Mouse (Mus musculus): ENCODE results near the gene Cenpo.
"Not testable (repeated sequence)": the region's sequence is repeated elsewhere in the genome, so short reads cannot be mapped to it uniquely, and the experiment has no call there.

Cenpo gene

DNA sequence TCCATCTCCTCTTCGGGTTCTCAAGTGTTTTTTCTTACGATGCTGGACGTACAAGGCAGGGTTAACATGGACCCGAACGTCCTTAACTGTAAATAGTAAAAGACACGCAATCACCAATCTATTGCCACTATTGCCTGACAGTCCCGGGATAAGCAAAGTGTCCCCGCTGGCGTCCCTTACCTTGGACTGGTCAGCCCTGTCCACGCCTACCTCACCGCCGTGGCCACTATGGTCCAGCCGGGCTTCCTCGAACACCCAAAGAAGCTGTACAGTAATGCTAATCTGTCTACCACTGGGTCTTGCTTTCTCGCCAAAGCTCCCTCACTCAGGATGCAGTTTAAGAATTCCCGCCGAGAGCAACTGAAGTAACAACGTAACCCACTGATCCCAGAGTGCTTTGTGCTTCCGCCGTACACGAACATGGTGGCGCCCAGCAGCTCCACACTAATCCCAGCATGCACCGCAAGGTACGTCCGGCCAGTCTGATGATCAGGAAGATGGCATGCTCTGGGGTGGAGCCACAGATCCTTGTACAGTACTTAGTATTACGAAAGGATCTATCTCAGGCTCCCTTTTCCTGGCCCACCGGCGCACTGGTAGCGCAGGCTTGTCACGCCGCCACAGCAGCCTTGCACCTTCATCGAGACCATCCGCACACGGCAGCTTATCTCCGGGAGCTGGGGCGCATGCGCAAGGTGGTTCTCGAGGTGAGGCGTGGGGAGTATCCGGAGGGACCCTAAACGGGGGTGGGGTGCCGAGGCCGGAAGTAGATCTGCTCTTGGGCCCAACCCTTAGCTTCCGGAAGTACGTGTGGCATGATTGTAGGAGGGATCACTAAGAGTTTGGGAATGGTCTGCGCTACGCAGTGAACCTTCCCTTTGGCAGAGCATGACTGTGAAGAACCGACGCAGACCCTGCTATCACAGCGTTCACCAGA is at the start of gene Cenpo, which contains the start of gene Ptrhd1:
Cenpo (minus strand) TSS at position 723 of the 937 bp plus-strand sequence.
Ptrhd1 (plus strand) TSS at position 456 of the 937 bp plus-strand sequence.
- peak; percentile 95 for DNase-seq

DNA sequence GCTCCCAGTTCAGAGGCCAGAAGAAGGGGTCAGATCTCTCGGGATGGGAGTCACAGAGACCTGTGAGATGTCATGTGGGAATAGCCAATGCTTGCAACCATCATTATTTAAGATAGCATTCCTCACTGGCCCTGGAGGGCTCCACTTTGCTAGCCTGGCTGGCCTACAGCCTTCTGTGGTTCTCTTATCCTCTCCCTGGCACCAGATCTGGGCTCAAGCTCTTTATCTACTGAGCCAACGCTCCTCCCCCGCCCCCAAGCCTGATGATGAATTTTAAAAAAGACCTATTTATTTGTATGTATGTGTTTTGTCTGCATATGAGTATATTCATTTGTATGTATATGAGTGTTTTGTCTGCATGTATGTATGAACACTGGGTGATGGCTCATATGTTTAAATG is 45.8 kb upstream of the Cenpo start:
- DNase-seq, result no peak

DNA sequence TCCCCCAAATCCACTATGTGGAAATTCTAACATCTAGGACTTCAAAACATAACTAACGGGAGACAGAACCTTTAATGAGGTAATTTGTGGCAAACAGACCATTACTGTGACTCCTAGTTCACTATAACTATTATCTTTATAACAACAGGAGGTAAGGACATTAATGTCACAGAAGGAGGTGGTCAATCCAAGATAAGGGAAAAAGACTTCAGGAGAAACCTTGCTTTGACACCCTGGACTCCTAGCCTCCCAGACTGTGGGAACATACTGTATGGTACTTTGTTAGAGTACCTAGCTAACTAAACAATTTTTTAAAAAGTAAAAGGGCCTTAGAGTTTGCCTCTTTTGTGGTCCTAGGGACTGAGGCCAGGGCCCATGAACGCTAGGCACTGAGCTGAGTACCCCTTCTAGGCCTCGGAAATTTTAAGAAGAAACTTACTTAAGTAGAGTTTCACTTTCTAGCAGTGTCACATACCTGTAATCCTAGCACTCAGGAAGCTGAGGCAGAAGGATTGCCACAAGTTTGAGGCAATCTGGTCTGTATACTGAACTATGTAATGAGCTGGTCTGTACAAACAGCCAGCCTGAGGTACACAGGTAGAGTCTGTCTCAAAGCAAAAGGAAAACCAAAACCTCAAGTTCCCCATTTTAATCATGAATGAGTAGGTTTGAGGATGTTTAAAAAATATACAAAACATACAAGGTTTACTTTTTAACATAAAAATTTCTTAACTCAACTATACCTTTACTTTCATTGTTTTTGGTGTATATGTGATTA is 45.1 kb upstream of the Cenpo start:
- no peak for DNase-seq

DNA sequence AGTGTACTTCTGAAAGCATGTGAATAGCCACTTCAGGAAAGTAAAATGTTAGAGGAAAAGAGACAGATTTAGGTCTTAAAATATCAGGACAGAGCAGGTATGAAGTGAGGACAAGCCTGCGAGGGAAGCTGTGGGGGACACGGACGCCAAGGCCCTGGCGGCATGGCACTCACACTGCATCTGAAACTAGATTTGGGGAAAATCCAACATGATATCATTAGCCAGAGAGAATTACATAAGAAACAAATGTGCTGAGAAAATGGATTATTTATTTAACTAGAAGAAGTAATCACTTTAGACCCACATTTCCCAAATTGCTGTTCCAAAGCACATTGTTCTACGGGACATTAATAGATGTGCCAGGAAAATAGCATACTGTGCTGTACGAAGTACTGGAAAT is 37.0 kb upstream of the Cenpo start:
- no peak for DNase-seq

DNA sequence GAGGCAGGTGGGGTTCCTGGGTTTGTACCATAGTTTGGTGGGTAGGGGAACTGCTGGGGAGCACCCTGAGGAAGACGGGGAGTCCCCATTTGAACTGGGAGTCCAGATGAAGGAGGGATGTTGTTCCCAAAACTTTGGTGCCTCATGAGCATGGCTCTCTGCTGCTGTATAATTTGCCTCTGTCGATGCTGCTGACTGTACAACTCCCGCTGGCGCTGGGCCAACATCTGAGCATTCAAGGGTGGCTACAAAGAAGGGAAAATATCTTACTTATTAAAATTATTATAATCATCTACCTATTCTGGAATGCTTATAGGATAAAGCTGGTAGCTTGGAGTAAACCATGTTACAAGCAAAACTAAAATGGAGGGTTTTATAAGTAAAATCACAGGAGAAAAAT is 33.7 kb upstream of the Cenpo start:
- no peak for DNase-seq

DNA sequence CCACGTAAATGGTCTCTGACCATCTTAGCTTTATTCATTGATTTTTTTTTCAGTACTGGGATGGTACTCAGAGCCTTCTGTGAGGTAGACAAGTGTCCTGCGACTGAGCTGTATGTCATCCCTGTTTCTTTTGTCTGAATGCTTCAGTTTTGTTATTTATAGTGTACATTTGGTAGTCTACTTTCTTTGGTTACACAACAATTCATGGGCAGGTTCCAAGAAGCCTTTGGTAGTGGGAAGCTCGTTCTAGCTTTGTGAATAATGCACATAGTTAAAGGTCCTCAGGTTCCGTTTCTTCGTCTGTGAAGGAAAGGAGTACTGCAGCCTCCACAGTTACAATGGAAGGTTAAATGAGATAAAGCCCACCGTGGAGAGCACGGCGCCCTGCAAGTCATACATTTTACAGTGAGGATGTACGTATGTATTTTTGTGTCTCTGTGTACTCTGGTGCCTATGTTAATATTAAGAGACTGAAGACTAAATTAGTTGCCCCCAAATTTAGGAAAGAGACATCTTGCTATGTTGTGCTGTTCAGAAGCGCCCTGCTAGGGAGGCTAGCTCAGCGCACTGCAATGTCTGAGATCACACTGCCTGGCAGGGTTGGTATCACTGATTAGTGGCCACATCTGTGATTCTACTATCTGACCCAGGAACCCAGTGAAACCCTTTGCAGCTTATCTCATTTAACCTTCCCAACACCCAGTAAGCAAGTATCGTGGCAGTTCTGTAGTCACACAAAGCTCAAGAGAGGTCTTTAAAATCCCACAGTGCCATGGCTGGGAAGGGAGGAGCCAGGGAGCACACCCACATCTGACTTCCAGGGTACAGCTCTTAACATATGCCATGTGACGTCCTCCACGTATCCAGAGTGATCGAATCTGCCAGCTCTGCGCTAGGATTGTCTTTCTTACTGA is 18.9 kb upstream of the Cenpo start:
- no peak for DNase-seq

DNA sequence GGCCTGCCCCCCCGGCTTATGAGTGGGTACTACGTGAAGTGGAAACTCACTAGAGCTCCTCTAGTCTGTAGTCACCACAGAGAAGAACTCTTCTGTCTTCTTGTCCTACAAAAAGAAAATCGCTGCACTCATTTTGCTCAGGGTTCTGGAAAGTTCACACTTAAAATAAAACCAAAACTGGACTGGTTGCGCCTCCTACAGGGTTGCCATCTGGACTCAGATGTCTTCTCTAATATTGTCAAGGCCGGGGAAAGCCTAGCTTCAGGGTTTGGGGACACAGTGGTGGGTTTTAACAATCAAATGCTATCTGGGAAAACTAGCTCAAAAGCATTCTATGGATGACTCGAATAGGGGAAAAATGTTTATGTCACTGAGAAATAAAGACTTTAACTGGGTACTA is 15.7 kb upstream of the Cenpo start:
- no peak for DNase-seq

DNA sequence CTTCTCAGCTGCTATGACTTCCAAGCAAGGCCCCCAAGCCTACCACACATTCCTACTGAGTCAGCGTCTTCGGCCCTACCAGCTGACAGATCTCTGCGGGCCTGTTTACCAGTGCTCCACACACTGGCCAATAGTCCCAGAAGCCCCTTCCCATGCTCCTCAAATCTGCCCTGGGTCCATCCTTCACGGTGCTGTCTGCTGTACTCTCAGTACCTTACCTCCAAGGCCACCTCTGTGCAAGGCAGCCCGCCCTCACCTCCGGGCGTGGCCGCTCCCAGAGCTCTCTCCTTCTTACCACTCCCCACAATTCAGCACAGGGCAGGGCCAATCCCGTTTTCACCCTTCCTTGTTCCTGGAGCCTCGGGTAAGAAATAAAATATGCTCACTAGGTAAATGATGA is 11.6 kb upstream of the Cenpo start:
- DNase-seq, result no peak

DNA sequence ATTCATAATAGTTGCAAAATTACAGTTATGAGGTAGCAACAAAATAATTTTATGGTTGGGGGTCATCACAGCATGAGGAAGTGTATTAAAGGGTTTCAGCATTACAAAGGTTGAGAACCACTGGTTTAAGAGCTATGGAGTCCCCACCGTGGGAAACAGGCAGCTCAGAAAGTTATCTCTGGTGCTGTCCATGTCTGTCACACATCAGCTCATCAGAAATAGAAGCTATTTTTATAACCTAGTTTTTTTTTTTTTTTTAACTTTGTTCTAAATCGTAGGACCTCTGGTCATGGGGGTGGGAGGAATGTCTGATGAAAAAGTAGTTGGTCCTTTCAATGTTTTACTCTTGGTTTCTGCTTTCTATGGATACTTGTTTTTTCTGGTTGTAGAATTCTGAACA is 9.7 kb upstream of the Cenpo start:
- DNase-seq, result no peak

DNA sequence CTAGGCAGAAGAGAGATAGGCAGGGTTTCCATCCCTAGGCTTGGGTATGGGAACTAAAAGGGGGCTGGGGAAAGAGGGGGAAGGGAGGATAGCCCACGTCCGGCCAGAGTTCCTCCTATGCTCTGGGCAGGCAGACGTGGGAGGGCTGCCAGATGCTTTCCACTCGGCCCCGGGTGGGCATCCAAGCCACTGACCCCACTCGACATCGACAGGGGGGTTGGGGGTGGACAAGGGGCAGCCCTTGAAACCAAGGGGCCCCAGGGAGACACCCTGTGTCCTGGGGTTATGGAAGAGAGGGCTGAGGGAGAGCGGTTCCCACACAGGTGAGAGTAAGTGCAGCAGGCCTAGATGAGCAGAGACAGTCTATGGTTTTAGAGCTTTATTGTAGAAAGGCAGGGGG is 6.2 kb upstream of the Cenpo start:
- DNase-seq, result not testable (repeated sequence)

DNA sequence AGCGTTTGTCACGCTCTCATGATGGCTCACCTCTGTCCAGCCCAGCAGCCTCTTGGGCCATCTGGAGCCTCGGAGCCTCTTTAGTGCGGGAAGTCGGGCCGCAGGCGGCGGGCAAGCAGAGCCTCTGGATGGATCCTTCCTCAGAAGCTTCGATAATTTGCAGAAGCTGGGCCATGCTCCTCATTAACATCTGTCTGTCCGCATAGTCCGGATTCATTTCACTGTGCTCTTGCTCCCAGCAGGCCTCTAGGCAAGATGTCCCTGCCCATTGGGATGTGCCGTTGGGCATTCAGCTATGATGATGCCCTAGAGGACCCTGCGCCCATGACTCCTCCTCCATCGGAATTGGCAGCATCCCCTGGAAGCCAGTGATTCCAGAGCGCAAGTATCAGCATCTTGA is 3.4 kb upstream of the Cenpo start:
- DNase-seq, result no peak

DNA sequence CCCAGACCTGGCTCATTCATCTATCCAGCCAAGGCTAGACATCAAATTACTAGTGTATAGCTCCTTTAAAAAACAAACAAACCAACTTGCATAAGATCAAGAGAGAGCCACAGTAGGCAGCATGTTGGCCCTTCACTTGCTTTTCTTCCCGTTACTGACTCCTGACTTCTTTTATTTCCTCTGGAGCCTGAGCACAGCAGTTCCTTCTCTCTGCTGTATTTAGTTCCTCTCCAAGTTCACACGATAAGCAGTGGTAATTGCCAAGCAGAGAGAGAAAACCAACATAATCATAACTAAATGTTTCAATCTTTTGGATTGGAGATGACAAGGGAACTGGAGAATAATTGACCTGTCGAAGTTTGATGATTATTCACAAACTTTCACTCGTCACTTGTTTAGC is 1.3 kb downstream of the Cenpo start:
- DNase-seq, result no peak

DNA sequence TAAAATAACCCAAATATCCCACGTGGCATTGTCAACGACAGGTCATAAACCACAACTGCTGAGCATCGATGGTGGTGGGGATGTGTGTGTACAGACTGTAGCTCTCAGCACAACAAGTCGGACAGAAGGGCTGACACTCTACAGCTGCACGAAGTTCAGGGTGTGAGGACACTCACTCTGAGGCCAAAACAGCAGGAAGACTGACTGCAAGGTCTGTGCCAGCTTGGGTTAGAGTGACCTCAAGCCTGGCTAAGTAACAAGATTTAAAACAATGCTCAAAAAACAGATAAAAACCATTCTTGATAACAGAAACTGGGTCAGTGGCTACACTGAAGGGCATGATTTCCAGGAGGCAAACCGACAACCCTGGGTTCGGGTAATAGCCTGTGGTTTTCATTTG is 3.9 kb downstream of the Cenpo start:
- no peak for DNase-seq

DNA sequence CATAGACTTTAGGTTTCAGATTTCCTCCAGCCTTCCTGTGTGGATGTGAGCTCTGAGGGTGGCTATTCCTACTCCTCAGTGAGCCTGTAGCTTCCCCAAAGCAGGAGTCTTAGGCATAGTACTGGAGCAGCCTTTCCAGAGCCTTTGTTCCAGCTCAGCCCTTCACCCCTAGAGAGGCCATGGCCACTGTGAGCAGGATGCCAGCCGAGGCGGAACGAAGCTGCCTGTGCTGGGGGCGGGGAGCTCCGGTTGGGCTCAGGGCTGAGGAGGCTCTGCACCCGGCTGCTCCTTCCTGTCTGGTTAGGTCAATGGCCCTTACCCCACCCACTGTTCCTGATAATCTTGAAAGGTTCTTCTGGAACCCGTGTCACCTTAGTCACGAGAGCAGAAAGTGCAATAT is 21.2 kb downstream of the Cenpo start:
- no peak for DNase-seq

DNA sequence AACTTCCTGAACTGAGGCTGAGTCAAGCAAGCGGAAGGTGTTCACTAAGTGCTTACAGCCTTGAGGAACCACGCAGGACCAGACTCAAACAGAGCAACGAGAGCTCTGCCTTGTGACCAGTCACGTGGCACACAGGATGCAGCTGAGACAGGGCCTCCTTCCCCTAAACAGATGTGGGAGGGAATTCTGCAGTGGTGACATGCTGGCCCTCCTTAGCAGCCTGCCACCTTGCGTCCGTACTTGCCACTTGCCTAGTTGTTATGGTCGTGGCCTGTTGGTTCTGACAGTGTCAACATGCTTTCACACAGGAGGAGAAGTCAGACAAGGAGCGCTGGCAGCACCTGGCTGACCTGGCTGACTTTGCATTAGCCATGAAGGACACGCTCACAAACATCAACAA is 22.9 kb downstream of the Cenpo start:
- DNase-seq, result no peak

DNA sequence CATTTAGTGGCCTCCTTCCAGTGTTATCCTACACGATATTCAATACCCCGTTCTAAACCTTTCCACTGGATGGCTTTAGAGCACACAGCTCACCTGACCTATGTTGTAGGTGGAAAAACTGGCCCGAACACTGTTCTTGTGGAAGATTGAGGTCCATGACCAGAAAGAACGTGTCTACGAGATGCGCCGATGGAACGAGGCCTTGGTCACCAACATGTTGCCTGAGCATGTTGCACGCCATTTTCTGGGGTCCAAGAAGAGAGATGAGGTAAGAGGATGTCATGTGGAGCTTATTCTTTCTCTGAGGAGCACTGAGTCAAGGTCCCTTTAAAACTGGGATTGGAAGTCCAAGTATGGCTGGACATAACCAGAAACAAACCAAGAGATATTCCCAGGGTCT is 24.9 kb downstream of the Cenpo start:
- no peak for DNase-seq

DNA sequence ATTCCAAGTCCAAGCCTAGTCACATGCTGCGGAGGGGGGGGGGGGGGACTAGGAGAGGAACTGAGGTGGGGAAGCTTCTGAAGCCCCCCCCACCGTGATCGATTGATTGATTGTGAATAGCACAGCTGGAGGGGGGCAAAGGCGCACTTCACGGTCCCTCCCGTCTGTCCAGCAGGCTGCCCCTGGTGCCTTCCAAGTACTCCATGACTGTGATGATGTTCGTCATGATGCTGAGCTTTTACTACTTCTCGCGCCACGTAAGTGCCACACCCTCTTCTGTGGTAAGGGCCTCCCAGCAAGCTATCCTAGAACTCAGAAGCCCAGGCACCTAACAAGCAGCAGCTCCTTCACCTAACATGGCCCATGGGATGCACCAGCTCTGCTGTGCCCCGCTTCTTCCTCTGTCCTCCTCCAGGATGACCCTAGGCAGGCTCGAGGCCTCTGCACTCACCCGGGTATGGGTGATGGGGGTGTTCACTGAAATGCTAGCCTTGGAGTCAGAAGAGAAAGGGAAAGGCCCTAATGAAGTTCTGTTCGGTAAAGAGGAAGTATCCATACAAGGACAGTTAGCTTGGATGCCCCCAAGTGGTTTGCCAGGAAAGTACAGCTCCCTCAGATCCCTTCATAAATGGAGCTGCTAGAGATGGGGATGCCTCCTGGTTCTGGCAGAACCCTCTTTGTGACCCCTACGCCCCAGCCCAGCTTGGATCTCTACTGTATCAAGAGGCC is 25.5 kb downstream of the Cenpo start:
- DNase-seq, result peak; percentile 67

DNA sequence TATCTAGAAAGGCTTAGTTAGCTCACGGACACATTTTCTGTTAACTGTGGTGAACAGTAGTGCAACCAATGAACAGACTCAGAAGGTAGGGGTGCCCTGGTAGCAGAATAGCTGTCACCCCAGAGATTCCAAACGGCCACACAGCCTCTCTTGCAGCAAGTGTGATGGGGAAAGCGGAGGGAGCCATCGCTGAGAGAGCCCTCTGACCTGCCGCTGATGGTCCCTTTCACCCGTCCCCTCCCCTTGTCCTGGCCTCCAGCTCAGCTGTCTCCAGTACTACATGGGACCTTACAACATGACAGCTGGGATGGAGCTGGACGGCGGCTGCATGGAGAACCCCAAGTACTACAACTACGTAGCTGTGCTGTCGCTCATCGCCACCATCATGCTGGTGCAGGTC is 28.0 kb downstream of the Cenpo start:
- no peak for DNase-seq

DNA sequence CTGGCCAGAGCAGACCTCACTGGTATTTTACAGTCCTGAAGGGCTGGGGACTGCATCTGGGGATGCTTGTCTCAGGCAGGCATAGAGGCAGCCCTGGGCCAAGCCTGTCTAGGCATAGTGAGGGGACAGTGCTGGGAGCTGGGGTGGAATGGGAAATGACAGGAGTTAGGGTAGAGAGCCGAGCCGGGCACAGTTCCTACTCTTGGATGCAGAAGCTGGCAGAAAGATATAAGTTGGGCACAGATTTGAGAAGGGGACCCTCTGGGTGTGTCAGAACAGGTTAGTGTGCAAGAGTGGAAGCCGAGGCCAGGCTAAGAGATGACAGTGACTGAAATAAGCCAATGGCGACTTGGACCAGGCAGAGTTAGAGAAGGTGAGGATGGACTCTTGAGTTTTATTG is 31.9 kb downstream of the Cenpo start:
- no peak for DNase-seq

DNA sequence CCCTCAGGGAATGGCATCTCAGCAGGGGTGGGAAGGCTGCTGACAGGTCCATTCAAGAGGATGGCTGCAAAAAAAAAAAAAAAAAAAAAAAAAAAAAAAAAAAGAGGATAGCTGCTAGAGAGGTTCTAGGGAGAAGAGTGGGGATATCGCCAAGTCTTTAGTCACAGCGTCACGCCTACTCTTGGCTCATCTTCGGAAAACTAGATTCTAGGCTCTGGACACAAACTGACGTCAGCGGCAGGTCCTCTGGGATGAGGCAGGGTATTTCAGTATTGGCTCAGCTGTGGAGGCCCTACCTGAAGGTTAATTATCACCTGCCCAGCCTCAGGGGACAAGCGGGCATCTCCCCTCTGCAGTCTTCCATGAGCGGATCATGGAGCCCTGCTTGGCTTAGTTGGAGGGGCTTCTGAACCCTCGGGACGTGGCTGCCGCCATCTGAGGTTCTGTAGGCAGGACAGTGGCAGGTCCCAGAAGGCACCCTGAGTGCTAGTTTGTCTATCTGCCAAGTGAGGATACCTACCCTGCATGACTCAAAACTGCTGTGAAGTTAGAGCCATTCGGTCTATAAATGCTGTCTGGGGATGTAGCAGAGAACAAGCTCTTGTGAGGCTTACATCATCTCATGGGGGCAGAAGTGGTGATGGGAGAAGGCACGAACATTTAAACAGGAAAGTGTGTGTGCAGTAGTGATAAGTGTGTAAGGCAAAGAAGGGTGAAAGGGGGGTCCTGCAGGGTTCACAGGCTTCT is 32.5 kb downstream of the Cenpo start:
- no peak for DNase-seq

DNA sequence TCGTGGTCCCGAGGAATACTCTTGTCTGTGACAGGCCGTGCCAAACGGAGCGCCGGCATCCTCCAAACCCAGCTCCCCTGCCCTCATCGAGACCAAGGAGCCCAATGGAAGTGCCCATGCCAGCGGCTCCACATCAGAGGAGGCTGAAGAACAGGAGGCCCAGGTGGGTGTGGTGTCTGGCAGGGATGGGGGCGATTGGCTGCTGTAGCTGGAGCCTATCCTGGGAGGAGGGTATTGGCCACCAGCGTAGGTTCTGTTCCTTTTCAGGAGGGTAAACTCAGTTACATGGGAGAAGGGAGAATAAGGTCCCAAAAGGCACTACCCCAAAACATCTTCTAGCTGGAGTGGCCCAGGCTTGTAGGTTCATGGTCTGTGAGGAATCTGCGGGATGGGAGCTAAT is 34.8 kb downstream of the Cenpo start:
- DNase-seq, result no peak

DNA sequence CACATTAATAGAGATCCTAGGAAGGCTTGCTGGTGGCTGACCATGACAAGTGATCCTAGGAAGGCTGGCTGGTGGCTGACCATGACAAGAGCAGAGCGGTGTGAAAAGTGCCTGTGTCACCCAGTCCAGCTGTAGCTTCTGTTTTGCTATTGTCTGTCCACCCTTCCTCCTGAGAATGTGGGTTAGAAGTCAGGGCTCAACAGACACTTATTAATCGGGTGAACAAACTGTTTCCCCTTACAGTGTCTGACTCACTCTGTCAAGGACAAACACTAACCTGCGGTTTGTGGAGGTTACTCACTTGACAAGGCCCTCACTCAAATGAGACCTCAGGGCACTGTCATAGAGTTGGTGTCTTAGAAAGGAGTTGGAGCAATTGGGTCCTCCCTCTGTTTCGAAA is 35.4 kb downstream of the Cenpo start:
- DNase-seq, result no peak
